In the genomic region with DNA sequence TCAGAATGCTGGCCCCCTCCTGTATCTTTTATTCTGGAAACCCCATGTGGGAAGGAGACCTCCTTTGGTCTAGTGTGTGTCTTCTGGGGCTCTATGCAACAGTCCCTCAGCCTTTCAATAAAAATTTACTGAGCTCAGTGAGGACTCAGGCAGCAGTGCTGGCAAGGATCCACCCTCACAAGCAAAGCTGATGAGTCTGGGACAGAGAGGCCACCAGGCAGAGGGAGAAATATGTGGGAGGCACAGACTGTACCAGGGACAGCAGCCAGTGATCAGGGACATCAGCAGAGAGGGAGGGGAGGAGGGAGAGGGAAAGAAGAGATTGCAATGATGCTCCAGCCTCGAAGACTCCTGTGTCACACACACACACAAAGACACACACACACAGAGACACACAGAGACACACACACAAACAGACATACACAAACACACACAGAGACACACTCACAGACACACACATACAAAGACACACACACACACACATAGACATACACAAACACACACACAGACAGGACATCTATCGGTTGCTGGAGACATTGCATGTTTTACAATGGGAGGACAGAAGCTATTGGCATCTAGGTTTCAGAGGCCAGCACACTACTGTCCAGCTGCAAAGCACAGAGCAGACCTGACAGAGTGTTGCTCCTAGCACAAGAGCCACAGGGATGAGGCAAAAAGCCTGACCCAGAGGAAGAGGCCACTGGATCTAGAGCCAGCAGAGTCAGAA, we compare ENCODE assay signal across 8 mouse cellular contexts. TPM values are rescaled to one million over a fixed set of nuclear protein-coding genes. Genes with fewer than 3 reads are reported as not detected.
DNase-seq lines count a peak whose midpoint lies in the region; ATAC-seq and TF ChIP-seq lines count a peak whose summit lies in the region.

No protein-coding gene starts in this region.

- TF ChIP-seq EP300 in stomach, postnatal 0 days (optimal IDR thresholded peaks at IDR 0.05): no peak

- no peaks in the 10 kb centered on the region for H3K9me3 ChIP-seq in stomach, postnatal 0 days (ENCODE audit: control insufficient read depth, low read length)

- TF ChIP-seq CTCF in stomach, postnatal 0 days (IDR thresholded peaks at IDR 0.05; ENCODE audit: low read depth): peak; percentile 31; the same call in 1 of the 2 replicates

- no peak overlapping the region for H3K4me2 ChIP-seq in stomach, postnatal 0 days (replicated peaks; ENCODE audit: low read depth)

- whole genome bisulfite sequencing in stomach, postnatal 0 days: 57% methylated on average over 2 of the region's 2 CpGs

- H3K4me1 ChIP-seq in stomach, postnatal 0 days (replicated peaks; ENCODE audit: control insufficient read depth, insufficient read depth): no peaks in the 10 kb centered on the region; the same call in none of the 2 replicates

- no peak overlapping the region for H3K9ac ChIP-seq in stomach, postnatal 0 days (ENCODE audit: low read length)

- no peak for ATAC-seq in stomach, postnatal 0 days (ENCODE audit: low FRiP score, low TSS enrichment)

- no peak overlapping the region for H3K27ac ChIP-seq in stomach, postnatal 0 days (replicated peaks)

- no peaks in the 10 kb centered on the region for H3K36me3 ChIP-seq in stomach, postnatal 0 days (ENCODE audit: control insufficient read depth, insufficient read depth, low read length)

- peak; percentile 91 for DNase-seq in heart, adult 11 months
- DNase-seq in heart, adult 8-10 months (ENCODE audit: low spot score): no peak
- peak; percentile 54 for DNase-seq in urinary bladder, postnatal 14 days (ENCODE audit: low spot score)
- no peak for DNase-seq in urinary bladder, adult 2 months (ENCODE audit: low spot score)
- DNase-seq in left cerebral cortex, adult 18-20 months (ENCODE audit: low spot score in 2 of 2): peak; percentile 80 to 86
- DNase-seq in stomach, postnatal 0 days (ENCODE audit: low spot score): no peak
- no peak for DNase-seq in spleen, postnatal 4 days (ENCODE audit: low spot score in 2 of 2)
- DNase-seq in thymus, postnatal 4 days: no peak

- H3K27me3 ChIP-seq in stomach, postnatal 0 days (ENCODE audit: control insufficient read depth, insufficient read depth, low read length): no peaks in the 10 kb centered on the region

- no peak overlapping the region for H3K4me3 ChIP-seq in stomach, postnatal 0 days (ENCODE audit: low read depth, low read length)

RNA-seq across cellular contexts. Expression of gene Clmn, which starts 27.6 kb away (rescaled TPM):
- total RNA-seq in heart, adult 8-10 months (2022): 1 to 10 TPM; 1.8 to 2.4 (median 2.1) TPM
- 7.4 and 8.1 TPM in 2 replicates for polyA plus RNA-seq in urinary bladder, adult 2 months (2012; rRNA removed)
- total RNA-seq in left cerebral cortex, adult 18-20 months (2021): 10 to 100 TPM; 39.5 to 55.7 TPM
- 5.5 and 8.0 TPM in 2 replicates for polyA plus RNA-seq in stomach, postnatal 0 days (2015; fragmentation: Nextera tagmentation; extraction: Ambion mirVana)

Comparison
In these comparisons a context has a peak if more than half of its experiments do, and no peak if none do; other contexts are left out.
1. DNase-seq: peak in heart, adult 11 months (single experiment), urinary bladder, postnatal 14 days (single experiment) and left cerebral cortex, adult 18-20 months (2 of 2); none in heart, adult 8-10 months (single experiment), urinary bladder, adult 2 months (single experiment), stomach, postnatal 0 days (single experiment), spleen, postnatal 4 days (0 of 2) and thymus, postnatal 4 days (single experiment).
2. RNA of gene Clmn, which starts 27.6 kb away (total RNA-seq): 39.5 to 55.7 TPM in left cerebral cortex, adult 18-20 months; 1.8 to 2.4 TPM in heart, adult 8-10 months; every median in the first group is over 10 times any median in the second.